Mouse (Mus musculus) hindbrain, embryonic 11.5 days (tissue): Measurements from ENCODE around the gene Abca2. TPM values are rescaled to one million over a fixed set of nuclear protein-coding genes. Genes with fewer than 3 reads are reported as not detected.

Experiments
- ATAC-seq: fragments of 200-750 bp; cut with Nextera tagmentation; 2 replicates; pipeline ENCODE4 v1.8.0; 2017; ENCODE audit warnings: mild to moderate bottlenecking, moderate TSS enrichment, moderate library complexity; ENCODE audit not compliant: low FRiP score
- DNase-seq: peaks from one replicate; pipeline ENCODE4 v3.0.0-alpha.2; 2015; ENCODE audit warnings: low spot score
- H3K27ac ChIP-seq: fragments of 300-500 bp; sonication (generic); 2 replicates; pipeline ENCODE4 v1.5.1; 2014; ENCODE audit warnings: mild to moderate bottlenecking, low read depth, low read length
- H3K27me3 ChIP-seq: fragments of 300-500 bp; sonication (generic); 2 replicates; pipeline ENCODE4 v1.6.1; 2014; ENCODE audit warnings: mild to moderate bottlenecking, low read length, moderate library complexity, mixed read lengths; ENCODE audit not compliant: control insufficient read depth, insufficient read depth
- H3K36me3 ChIP-seq: fragments of 300-500 bp; sonication (generic); 2 replicates; pipeline ENCODE4 v1.6.1; 2014; ENCODE audit warnings: mild to moderate bottlenecking, low read length, moderate library complexity, mixed read lengths; ENCODE audit not compliant: control insufficient read depth, insufficient read depth
- H3K4me1 ChIP-seq: fragments of 300-500 bp; sonication (generic); replicated peaks from 2 replicates; pipeline ENCODE4 v1.6.1; 2014; ENCODE audit warnings: low read length, mixed read lengths; ENCODE audit not compliant: control insufficient read depth, insufficient read depth
- H3K4me2 ChIP-seq: fragments of 300-500 bp; sonication (generic); replicated peaks from 2 replicates; pipeline ENCODE4 v1.6.1; 2014; ENCODE audit warnings: mild to moderate bottlenecking, low read depth, low read length
- H3K4me3 ChIP-seq: fragments of 300-500 bp; sonication (generic); 2 replicates; pipeline ENCODE4 v1.5.1; 2014; ENCODE audit warnings: low read depth, low read length
- H3K9ac ChIP-seq: fragments of 300-500 bp; sonication (generic); 2 replicates; pipeline ENCODE4 v1.6.1; 2014; ENCODE audit warnings: low read depth, low read length
- H3K9me3 ChIP-seq: fragments of 300-500 bp; sonication (generic); 2 replicates; pipeline ENCODE4 v1.6.1; 2016; ENCODE audit warnings: low read length; ENCODE audit not compliant: control insufficient read depth
- WGBS: fragments of 180-500 bp; shearing (Covaris S2); extraction: QIAGEN DNeasy Blood & Tissue Kit; methylation state at CpG from one replicate; pipeline ENCODE4 v1.1.7; 2014; 5-methylcytosine and 5-hydroxymethylcytosine counted together
- polyA plus RNA-seq: library from polyadenylated mRNA; unstranded; fragments of >200 nt; fragmentation: Nextera tagmentation; extraction: Ambion mirVana; gene quantifications from 2 replicates; pipeline ENCODE4 v1.2.1, GENCODE M21; 2014

Gene Abca2
- polyA plus RNA-seq, 1 experiment from 2014 or later, result 3.7 TPM

- Histone ChIP-seq H3K4me1 (no peaks in the 10 kb centered on the region), H3K4me3 (no peak overlapping the region), H3K27ac (no peak overlapping the region), H3K36me3 (no peaks in the 10 kb centered on the region), H3K9me3 (no peaks in the 10 kb centered on the region), H3K27me3 (no peaks in the 10 kb centered on the region), H3K4me2 (no peak overlapping the region), H3K9ac (no peak overlapping the region)
- whole genome bisulfite sequencing, result 45% methylated on average over 1 of the region's 1 CpGs
- no peak for DNase-seq
- ATAC-seq, result no peak
Observed at GRCm38 (mm10) chr2:25452951-25453350, 24.4 kb downstream of the Abca2 start.

- no peak within 1 kb of the TSS for H3K9ac ChIP-seq
- no peak within 1 kb of the TSS for H3K4me2 ChIP-seq
- ATAC-seq (no peak), DNase-seq (no peak)
- WGBS, result 66% methylated on average over 14 of the region's 14 CpGs
- no peaks in the 10 kb centered on the region for H3K36me3 ChIP-seq
- no peak within 1 kb of the TSS for H3K27ac ChIP-seq
- H3K4me3 ChIP-seq, result no peak within 1 kb of the TSS
- peaks cover 4% of the 10 kb centered on the region; the same call in 1 of the 2 replicates for H3K4me1 ChIP-seq
- no peaks in the 10 kb centered on the region for H3K9me3 ChIP-seq
- no peaks in the 10 kb centered on the region for H3K27me3 ChIP-seq
Observed at GRCm38 (mm10) chr2:25456205-25456953, 27.9 kb downstream of the Abca2 start, which contains the start of gene Clic3. Clic3 (plus strand) TSS chr2:25456838.

GRCm38 (mm10) chr2:25457022-25457896 is 28.8 kb downstream of the Abca2 start:
- peaks cover 4% of the 10 kb centered on the region; the same call in 1 of the 2 replicates for H3K4me1 ChIP-seq
- 86% methylated on average over 9 of the region's 9 CpGs for WGBS
- H3K4me2 ChIP-seq, result no peak overlapping the region
- no peak overlapping the region for H3K9ac ChIP-seq
- no peak for ATAC-seq
- no peaks in the 10 kb centered on the region for H3K27me3 ChIP-seq
- H3K4me3 ChIP-seq, result no peak overlapping the region
- no peak overlapping the region for H3K27ac ChIP-seq
- no peaks in the 10 kb centered on the region for H3K36me3 ChIP-seq
- H3K9me3 ChIP-seq, result no peaks in the 10 kb centered on the region
- no peak for DNase-seq

- no peak overlapping the region for H3K4me3 ChIP-seq
- H3K4me2 ChIP-seq, result no peak overlapping the region
- 83% methylated on average over 5 of the region's 5 CpGs for WGBS
- no peak overlapping the region for H3K27ac ChIP-seq
- H3K9me3 ChIP-seq, result no peaks in the 10 kb centered on the region
- H3K36me3 ChIP-seq, result no peaks in the 10 kb centered on the region
- no peak for ATAC-seq
- no peaks in the 10 kb centered on the region for H3K27me3 ChIP-seq
- H3K9ac ChIP-seq, result no peak overlapping the region
- H3K4me1 ChIP-seq, result peaks cover 4% of the 10 kb centered on the region; the same call in 1 of the 2 replicates
- no peak for DNase-seq
Observed at GRCm38 (mm10) chr2:25458911-25459310, 30.4 kb downstream of the Abca2 start.

- peak overlapping the region; percentile 84 for H3K27ac ChIP-seq
- peak overlapping the region; percentile 66 for H3K4me3 ChIP-seq
- H3K4me1 ChIP-seq, result peaks cover 4% of the 10 kb centered on the region; the same call in 1 of the 2 replicates
- H3K9ac ChIP-seq, result peak overlapping the region; percentile 83
- H3K9me3 ChIP-seq, result no peaks in the 10 kb centered on the region
- H3K36me3 ChIP-seq, result no peaks in the 10 kb centered on the region
- DNase-seq, result no peak
- H3K27me3 ChIP-seq, result no peaks in the 10 kb centered on the region
- ATAC-seq, result peak; percentile 33; the same call in 1 of the 2 replicates
- H3K4me2 ChIP-seq, result peak overlapping the region; percentile 52
- 29% methylated on average over 5 of the region's 5 CpGs for WGBS
Observed at GRCm38 (mm10) chr2:25460135-25460534, 31.6 kb downstream of the Abca2 start.

- H3K27ac ChIP-seq, result peak within 1 kb of the TSS; percentile 84
- H3K9ac ChIP-seq, result peak within 1 kb of the TSS; percentile 83
- peaks cover 4% of the 10 kb centered on the region; the same call in 1 of the 2 replicates for H3K4me1 ChIP-seq
- no peaks in the 10 kb centered on the region for H3K9me3 ChIP-seq
- H3K4me2 ChIP-seq, result peak within 1 kb of the TSS; percentile 52
- no peaks in the 10 kb centered on the region for H3K27me3 ChIP-seq
- H3K36me3 ChIP-seq, result no peaks in the 10 kb centered on the region
- H3K4me3 ChIP-seq, result peak within 1 kb of the TSS; percentile 66
- ATAC-seq (peak; percentile 94), DNase-seq (peak; percentile 88)
- WGBS, result under 1% methylated on average over 48 of the region's 48 CpGs
Observed at GRCm38 (mm10) chr2:25460551-25461309, 32.2 kb downstream of the Abca2 start, which contains the start of gene Paxx. Paxx (minus strand) TSS chr2:25461094.

GRCm38 (mm10) chr2:25461407-25461806 is 32.9 kb downstream of the Abca2 start:
- H3K36me3 ChIP-seq, result no peaks in the 10 kb centered on the region
- peak overlapping the region; percentile 7; the same call in 1 of the 2 replicates for H3K9ac ChIP-seq
- H3K27me3 ChIP-seq, result no peaks in the 10 kb centered on the region
- 38% methylated on average over 3 of the region's 3 CpGs for WGBS
- peak overlapping the region; percentile 66 for H3K4me3 ChIP-seq
- 0 out of 2 replicates have a peak overlapping the region, but pooled peaks have one; percentile 14 for H3K27ac ChIP-seq
- peak overlapping the region; percentile 52 for H3K4me2 ChIP-seq
- DNase-seq (no peak), ATAC-seq (peak; percentile 28; the same call in 1 of the 2 replicates)
- no peaks in the 10 kb centered on the region for H3K9me3 ChIP-seq
- peaks cover 4% of the 10 kb centered on the region; the same call in 1 of the 2 replicates for H3K4me1 ChIP-seq

GRCm38 (mm10) chr2:25463630-25464029 is 35.1 kb downstream of the Abca2 start:
- no peak overlapping the region for H3K4me2 ChIP-seq
- no peak for ATAC-seq
- H3K4me3 ChIP-seq, result no peak overlapping the region
- no peak for DNase-seq
- no peaks in the 10 kb centered on the region for H3K9me3 ChIP-seq
- H3K4me1 ChIP-seq, result peaks cover 4% of the 10 kb centered on the region; the same call in 1 of the 2 replicates
- H3K9ac ChIP-seq, result no peak overlapping the region
- no peaks in the 10 kb centered on the region for H3K36me3 ChIP-seq
- H3K27me3 ChIP-seq, result no peaks in the 10 kb centered on the region
- 88% methylated on average over 3 of the region's 3 CpGs for WGBS
- H3K27ac ChIP-seq, result no peak overlapping the region
